Mouse (Mus musculus) megakaryocyte, embryonic 14.5 days (primary cell): ENCODE results near the gene Meaf6. TPM values are rescaled to one million over a fixed set of nuclear protein-coding genes. Genes with fewer than 3 reads are reported as not detected.
A peak's percentile ranks its signal among the peaks of the same experiment; 100 is the strongest.

Source experiments
- H3K27me3 ChIP-seq: replicated peaks from 2 replicates; pipeline ENCODE3; 2012; ENCODE audit warnings: inconsistent platforms
- H3K36me3 ChIP-seq: replicated peaks from 2 replicates; pipeline ENCODE3; 2012; ENCODE audit warnings: low read length, inconsistent platforms, mixed read lengths
- H3K4me1 ChIP-seq: 2 replicates; pipeline ENCODE4 v1.6.1; 2012; ENCODE audit warnings: inconsistent platforms
- H3K4me3 ChIP-seq: replicated peaks from 2 replicates; pipeline ENCODE3; 2012; ENCODE audit warnings: moderate library complexity, mild to moderate bottlenecking, inconsistent platforms
- H3K9me3 ChIP-seq: 2 replicates; pipeline ENCODE4 v1.6.1; 2012; ENCODE audit warnings: inconsistent platforms
- FLI1 ChIP-seq: IDR thresholded peaks from 2 replicates; pipeline ENCODE4 v1.6.1; 2012; ENCODE audit warnings: low read length, inconsistent platforms, mixed read lengths
- GATA1 ChIP-seq: IDR thresholded peaks from 3 replicates; pipeline ENCODE4 v1.6.1; 2012; ENCODE audit warnings: mixed read lengths, low read length, inconsistent platforms, borderline replicate concordance
- polyA plus RNA-seq: library from polyadenylated mRNA; stranded (reverse); fragments of >175 nt; gene quantifications from 2 replicates; pipeline ENCODE4 v1.2.3, GENCODE M21; 2012; ENCODE audit warnings: low replicate concordance; ENCODE audit not compliant: insufficient read depth

The Meaf6 gene
- polyA plus RNA-seq, 1 experiment: 52.8 TPM

DNA sequence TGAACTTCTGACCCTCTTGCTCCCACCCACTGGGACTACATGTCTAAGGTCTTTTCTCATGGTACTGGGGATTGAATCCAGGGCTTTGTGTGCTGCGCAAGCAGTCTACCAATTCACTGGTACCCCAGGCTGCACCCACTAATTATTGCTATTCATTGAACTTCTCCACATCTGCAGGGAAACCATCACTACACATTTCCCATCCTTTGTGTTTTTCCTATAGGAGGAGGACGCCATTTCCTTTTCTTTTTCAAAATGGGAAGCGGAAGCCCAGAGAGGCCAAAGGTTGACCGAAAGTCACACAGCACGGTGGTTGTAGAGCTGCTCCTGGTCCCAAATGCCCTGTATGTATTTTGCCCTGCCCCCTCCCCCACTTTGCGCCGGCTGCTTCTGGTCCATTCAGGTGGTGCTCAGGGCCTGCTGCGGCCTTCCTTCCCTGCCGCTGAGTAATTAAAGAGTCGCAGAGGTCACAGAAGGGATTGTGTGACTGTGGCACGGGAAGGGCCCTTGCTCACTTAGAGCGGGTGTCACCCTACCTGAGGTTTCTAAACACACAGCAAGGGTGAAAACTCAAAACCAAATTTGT is 51.5 kb downstream of the Meaf6 start:
- Histone ChIP-seq H3K4me1 (peaks cover 37% of the 10 kb centered on the region), H3K9me3 (peaks cover 3% of the 10 kb centered on the region; the same call in 1 of the 2 replicates), H3K27me3 (peaks cover 3% of the 10 kb centered on the region), H3K36me3 (no peaks in the 10 kb centered on the region), H3K4me3 (no peak overlapping the region)
- TF ChIP-seq FLI1: no peak
- TF ChIP-seq GATA1: no peak

DNA sequence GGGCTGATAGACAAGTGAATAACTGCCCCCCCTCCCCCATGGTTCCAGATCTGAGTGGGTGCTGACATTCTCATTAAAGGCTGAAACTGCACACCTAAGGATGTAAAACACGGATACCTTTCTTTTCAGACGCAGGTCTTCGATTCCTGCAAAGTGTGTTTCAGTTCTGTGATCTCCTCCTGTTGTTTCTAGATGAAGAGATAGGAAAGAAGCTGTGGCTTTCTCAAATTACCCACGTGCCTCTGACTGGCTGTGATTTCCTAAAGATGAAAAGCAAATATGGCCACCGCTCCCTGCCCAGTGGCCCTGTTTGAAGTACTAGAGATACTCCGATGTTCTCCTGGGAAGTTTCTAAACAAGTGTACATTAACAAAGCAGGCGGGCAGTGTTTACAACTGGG is 53.4 kb downstream of the Meaf6 start:
- Histone ChIP-seq H3K4me1 (peaks cover 25% of the 10 kb centered on the region), H3K27me3 (peaks cover 10% of the 10 kb centered on the region), H3K36me3 (no peaks in the 10 kb centered on the region), H3K4me3 (no peak overlapping the region), H3K9me3 (peaks cover 3% of the 10 kb centered on the region; the same call in 1 of the 2 replicates)
- TF ChIP-seq FLI1 (no peak), GATA1 (no peak)

DNA sequence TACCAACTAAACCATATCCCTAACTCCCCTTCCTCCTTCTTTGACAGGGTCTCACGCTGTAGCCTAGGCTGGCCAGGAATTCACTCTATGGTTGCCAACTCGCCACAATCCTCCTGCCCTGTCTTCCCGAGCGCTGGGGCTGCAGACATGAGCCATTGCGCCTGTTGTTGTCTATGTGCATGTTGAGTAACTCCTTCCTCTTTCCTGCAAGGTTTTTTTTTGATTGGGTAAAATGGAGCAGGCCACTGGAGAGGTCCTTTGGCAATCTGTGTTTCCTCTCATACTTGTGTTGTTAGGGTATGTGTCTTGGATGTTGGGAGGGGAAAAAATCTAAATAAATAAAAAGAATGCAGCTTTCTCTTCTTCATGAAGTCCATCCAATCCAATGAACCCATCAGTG is 59.3 kb downstream of the Meaf6 start:
- peaks cover 13% of the 10 kb centered on the region for H3K9me3 ChIP-seq
- H3K4me1 ChIP-seq: peaks cover 40% of the 10 kb centered on the region
- H3K4me3 ChIP-seq: peak overlapping the region; percentile 40
- H3K36me3 ChIP-seq: no peaks in the 10 kb centered on the region
- TF ChIP-seq GATA1 (no peak), FLI1 (no peak)
- H3K27me3 ChIP-seq: peaks cover 33% of the 10 kb centered on the region

- no peak for TF ChIP-seq GATA1
- TF ChIP-seq FLI1: no peak
- peaks cover 34% of the 10 kb centered on the region for H3K27me3 ChIP-seq
- peaks cover 12% of the 10 kb centered on the region for H3K9me3 ChIP-seq
- H3K4me1 ChIP-seq: peaks cover 40% of the 10 kb centered on the region
- H3K36me3 ChIP-seq: no peaks in the 10 kb centered on the region
- peak overlapping the region; percentile 82 for H3K4me3 ChIP-seq
Measured at GRCm38 (mm10) chr4:125144627-125145026, 59.7 kb downstream of the Meaf6 start.

GRCm38 (mm10) chr4:125145213-125145612 is 60.3 kb downstream of the Meaf6 start:
- Histone ChIP-seq H3K9me3 (peaks cover 10% of the 10 kb centered on the region), H3K4me1 (peaks cover 40% of the 10 kb centered on the region), H3K36me3 (no peaks in the 10 kb centered on the region), H3K4me3 (peak overlapping the region; percentile 82), H3K27me3 (peaks cover 38% of the 10 kb centered on the region)
- TF ChIP-seq GATA1 (no peak), FLI1 (no peak)

DNA sequence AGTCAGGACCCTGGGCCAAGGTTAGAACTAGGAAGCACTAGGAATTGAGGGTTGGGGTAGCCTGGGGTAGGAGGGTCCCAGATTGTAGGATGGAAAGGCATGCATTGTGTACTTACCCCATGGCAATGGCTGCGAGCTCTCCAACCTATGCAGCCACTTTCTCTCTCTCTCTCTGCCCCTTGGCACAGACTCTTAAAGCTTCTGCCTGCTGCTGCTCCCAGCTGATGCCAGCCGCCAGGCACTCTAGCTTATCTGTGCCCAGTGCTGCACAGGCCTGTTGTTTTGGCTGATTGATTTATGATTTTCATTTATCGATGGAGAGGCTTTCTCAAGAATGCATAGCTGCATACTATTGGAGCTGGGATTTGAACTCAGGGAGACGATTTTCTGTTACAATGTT is 63.0 kb downstream of the Meaf6 start:
- TF ChIP-seq GATA1 (no peak), FLI1 (no peak)
- H3K4me3 ChIP-seq: no peak overlapping the region

DNA sequence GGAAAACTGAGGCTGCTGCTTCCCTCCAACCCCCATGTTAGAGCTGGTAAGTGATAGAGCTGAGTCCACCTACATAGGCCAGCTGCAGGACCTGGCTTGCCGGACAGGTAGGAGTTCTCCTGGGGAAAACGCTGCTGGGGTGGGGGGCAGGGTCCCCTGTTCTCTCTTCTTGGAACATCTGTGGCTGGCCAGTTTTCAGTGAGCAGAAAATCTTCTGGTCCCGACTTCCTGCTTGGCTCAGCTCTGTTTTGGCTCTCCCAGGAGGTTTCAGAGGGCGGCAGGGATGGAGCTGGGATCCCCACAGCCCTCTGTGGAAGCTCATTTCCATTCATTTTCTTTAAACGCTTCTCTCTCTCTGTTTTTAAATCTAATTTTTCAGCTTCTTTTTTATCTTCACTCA is 64.5 kb downstream of the Meaf6 start:
- TF ChIP-seq FLI1: no peak
- TF ChIP-seq GATA1: no peak
- Histone ChIP-seq H3K27me3 (peaks cover 48% of the 10 kb centered on the region), H3K4me1 (peaks cover 42% of the 10 kb centered on the region), H3K36me3 (no peaks in the 10 kb centered on the region), H3K9me3 (peaks cover 10% of the 10 kb centered on the region), H3K4me3 (no peak overlapping the region)

More for the DNA sequence above, 63.0 kb downstream of the Meaf6 start:
- H3K4me1 ChIP-seq: peaks cover 48% of the 10 kb centered on the region
- H3K36me3 ChIP-seq: no peaks in the 10 kb centered on the region
- peaks cover 58% of the 10 kb centered on the region for H3K27me3 ChIP-seq
- H3K9me3 ChIP-seq: peaks cover 10% of the 10 kb centered on the region

DNA sequence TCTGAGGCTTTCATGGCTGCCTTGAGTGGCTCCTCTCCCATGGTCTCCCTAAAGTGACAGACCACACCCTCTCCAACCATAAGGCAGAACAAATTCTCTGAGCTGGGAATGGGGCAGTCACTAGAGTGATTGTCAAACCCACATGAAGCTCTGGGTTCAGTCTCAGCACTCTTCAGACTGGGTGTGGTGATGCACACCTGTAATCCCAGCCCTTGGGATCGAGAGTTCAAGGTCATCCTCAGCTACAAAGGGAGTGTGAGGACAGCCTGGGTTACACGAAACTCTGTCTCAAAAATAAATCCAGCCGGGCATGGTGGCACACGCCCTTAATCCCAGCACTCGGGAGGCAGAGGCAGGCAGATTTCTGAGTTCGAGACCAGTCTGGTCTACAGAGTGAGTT is 67.5 kb downstream of the Meaf6 start:
- Histone ChIP-seq H3K9me3 (peaks cover 10% of the 10 kb centered on the region), H3K36me3 (no peaks in the 10 kb centered on the region), H3K27me3 (peaks cover 35% of the 10 kb centered on the region), H3K4me3 (no peak overlapping the region), H3K4me1 (peaks cover 45% of the 10 kb centered on the region)
- TF ChIP-seq FLI1: no peak
- no peak for TF ChIP-seq GATA1

DNA sequence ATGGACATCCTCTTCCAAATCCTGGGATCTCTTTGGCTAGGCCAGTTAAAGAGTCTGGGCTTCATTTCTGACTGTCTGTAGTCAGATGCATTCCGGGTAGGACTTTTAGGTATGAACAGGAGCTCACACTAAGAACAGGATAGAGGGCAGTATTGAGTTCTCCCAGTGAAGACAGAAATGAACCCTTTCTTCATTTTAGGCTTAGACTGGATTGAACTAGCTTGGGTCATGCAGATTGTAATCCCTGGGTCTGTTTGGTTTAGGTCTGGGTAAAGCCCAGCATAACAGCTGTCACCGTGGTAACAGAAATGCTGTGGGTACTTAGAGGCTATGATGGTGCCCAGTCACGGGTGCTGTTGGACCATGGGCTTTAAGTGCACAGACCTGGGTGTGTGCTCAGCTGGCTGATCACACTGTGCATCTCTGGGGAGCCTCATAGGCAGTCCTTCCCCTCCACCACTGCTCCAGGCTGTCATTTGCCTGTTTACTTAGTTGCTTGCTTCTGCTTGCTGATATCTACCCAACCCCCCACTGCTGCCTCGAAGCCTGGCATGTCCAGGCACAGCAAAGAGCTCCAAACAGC is 68.8 kb downstream of the Meaf6 start:
- H3K9me3 ChIP-seq: peaks cover under 1% of the 10 kb centered on the region
- peaks cover 30% of the 10 kb centered on the region for H3K27me3 ChIP-seq
- H3K4me1 ChIP-seq: peaks cover 58% of the 10 kb centered on the region
- H3K4me3 ChIP-seq: peak overlapping the region; percentile 69
- no peaks in the 10 kb centered on the region for H3K36me3 ChIP-seq
- TF ChIP-seq FLI1 (no peak), GATA1 (no peak)

DNA sequence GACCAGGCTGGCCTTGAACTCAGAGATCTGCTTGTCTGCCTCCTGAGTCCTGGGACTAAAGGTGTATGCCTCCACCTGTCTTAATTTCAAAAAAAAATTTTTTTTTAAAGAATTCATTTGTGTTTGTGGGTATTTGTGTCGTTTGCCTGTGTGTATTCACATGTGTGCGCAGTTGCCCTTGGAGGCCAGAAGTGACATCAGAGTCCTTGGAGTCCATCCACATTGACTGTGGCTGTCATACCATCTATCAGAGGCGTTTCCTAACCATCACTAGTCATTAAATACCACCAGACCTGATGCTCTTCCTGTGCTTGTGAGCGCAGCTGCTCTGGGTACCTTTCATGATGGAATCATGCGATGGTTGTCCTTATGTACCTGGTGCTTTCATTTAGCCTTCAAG is 70.7 kb downstream of the Meaf6 start:
- H3K27me3 ChIP-seq: peaks cover 30% of the 10 kb centered on the region
- H3K4me3 ChIP-seq: no peak overlapping the region
- TF ChIP-seq FLI1: no peak
- TF ChIP-seq GATA1: no peak
- peaks cover 70% of the 10 kb centered on the region for H3K4me1 ChIP-seq
- no peaks in the 10 kb centered on the region for H3K36me3 ChIP-seq
- H3K9me3 ChIP-seq: no peaks in the 10 kb centered on the region
